Mouse (Mus musculus) MEL (cell line): ENCODE results near the gene Vti1a.

Experiments
- BHLHE40 ChIP-seq: IDR thresholded peaks from 2 replicates; pipeline ENCODE4 v1.6.1; 2012; ENCODE audit warnings: low read depth, mild to moderate bottlenecking, inconsistent platforms, low read length, improper control_type of control experiment, borderline replicate concordance
- CTCF ChIP-seq, 3 experiments: IDR thresholded peaks in 2 of 3; conservative IDR thresholded peaks in 1 of 3; 2 replicates each; pipeline ENCODE4 v1.5.1; 2011 to 2012; ENCODE audit warnings: low read length in 3 of 3, low read depth in 2 of 3, mild to moderate bottlenecking in 2 of 3, improper control_type of control experiment in 1 of 3, inconsistent platforms in 1 of 3, mixed read lengths in 1 of 3, moderate library complexity in 1 of 3; ENCODE audit not compliant: control insufficient read depth in 1 of 3, insufficient read depth in 1 of 3, poor library complexity in 1 of 3, severe bottlenecking in 1 of 3
- EP300 ChIP-seq, 2 experiments: IDR thresholded peaks; 2 replicates each; pipeline ENCODE4 v1.6.1; 2011; ENCODE audit warnings: improper control_type of control experiment in 2 of 2, low read length in 2 of 2, low read depth in 1 of 2, mild to moderate bottlenecking in 1 of 2
- MYB ChIP-seq: IDR thresholded peaks from 2 replicates; pipeline ENCODE4 v1.6.1; 2011; ENCODE audit warnings: mild to moderate bottlenecking, low read depth, low read length, improper control_type of control experiment
- POLR2A ChIP-seq, 2 experiments: IDR thresholded peaks; 2 replicates each; pipeline ENCODE4 v1.6.1; 2011 to 2012; ENCODE audit warnings: low read length in 2 of 2, mild to moderate bottlenecking in 2 of 2, control low read depth in 1 of 2, improper control_type of control experiment in 1 of 2, low read depth in 1 of 2, moderate library complexity in 1 of 2; ENCODE audit not compliant: control insufficient read depth in 1 of 2, insufficient read depth in 1 of 2, poor library complexity in 1 of 2
- TAL1 ChIP-seq: IDR thresholded peaks from 2 replicates; pipeline ENCODE4 v1.6.1; 2012; ENCODE audit warnings: mild to moderate bottlenecking, inconsistent platforms, low read length, moderate library complexity, mixed read lengths
- USF1 ChIP-seq: IDR thresholded peaks from 2 replicates; pipeline ENCODE4 v1.6.1; 2014; ENCODE audit warnings: low read depth, mild to moderate bottlenecking, inconsistent platforms, low read length, improper control_type of control experiment, moderate library complexity
- ZC3H11A ChIP-seq: IDR thresholded peaks from 2 replicates; pipeline ENCODE4 v1.6.1; 2012; ENCODE audit warnings: low read depth, mild to moderate bottlenecking, inconsistent platforms, low read length, improper control_type of control experiment

DNA sequence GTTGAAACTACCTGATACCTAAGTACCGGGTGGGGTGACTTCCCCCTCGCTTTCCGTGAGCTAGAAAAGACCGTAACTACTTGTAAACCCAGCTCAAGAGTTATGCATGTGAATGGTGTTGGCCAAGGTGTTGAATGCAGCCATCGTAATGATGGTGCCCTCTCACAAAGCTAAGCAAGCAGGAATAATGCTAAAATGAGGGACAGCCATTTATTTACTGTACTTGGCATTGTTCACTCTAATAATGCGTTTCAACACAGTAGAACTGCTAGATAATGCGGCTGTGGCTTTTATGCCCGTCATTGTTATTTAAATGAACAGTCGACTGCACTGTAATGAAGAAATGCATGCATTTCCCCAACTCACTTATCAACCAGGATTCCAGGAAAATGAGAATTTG is 227.1 kb downstream of the Vti1a start:
- TF ChIP-seq MYB (no peak), EP300 (IDR thresholded peaks at IDR 0.05; ENCODE audit: low read depth in 1 of 2, low read length in 2 of 2) (no peak), TAL1 (no peak), CTCF (IDR thresholded peaks at IDR 0.05 in 2 of 3, conservative IDR thresholded peaks at IDR 0.05 in 1 of 3; ENCODE audit: control insufficient read depth in 1 of 3, insufficient read depth in 1 of 3, low read depth in 2 of 3, low read length in 3 of 3, poor library complexity in 1 of 3, severe bottlenecking in 1 of 3) (no peak), POLR2A (IDR thresholded peaks at IDR 0.05; ENCODE audit: control insufficient read depth in 1 of 2, insufficient read depth in 1 of 2, low read depth in 1 of 2, low read length in 2 of 2, poor library complexity in 1 of 2) (no peak), ZC3H11A (no peak), BHLHE40 (no peak), USF1 (no peak)
